Mouse (Mus musculus) liver, embryonic 11.5 days (tissue): ENCODE measurements around the gene Sumo1. TPM values are rescaled to one million over a fixed set of nuclear protein-coding genes. Genes with fewer than 3 reads are reported as not detected.
A peak's percentile ranks its signal among the peaks of the same experiment; 100 is the strongest.

ENCODE experiments used
- ATAC-seq: fragments of 200-750 bp; cut with Nextera tagmentation; replicated peaks from 2 replicates; pipeline ENCODE4 v1.8.0; 2017; ENCODE audit warnings: moderate number of reproducible peaks, mild to moderate bottlenecking, moderate TSS enrichment, moderate library complexity; ENCODE audit not compliant: low FRiP score
- DNase-seq: peaks from one replicate; pipeline ENCODE4 v3.0.0-alpha.2; 2017; ENCODE audit warnings: low spot score
- H3K27ac ChIP-seq: fragments of 300-500 bp; sonication (generic); 2 replicates; pipeline ENCODE4 v1.5.1; 2014; ENCODE audit warnings: mild to moderate bottlenecking, low read depth, low read length, control low read depth
- H3K27me3 ChIP-seq: fragments of 300-500 bp; sonication (generic); replicated peaks from 2 replicates; pipeline ENCODE4 v1.6.1; 2014; ENCODE audit warnings: low read length, mixed read lengths; ENCODE audit not compliant: control insufficient read depth, insufficient read depth
- H3K36me3 ChIP-seq: fragments of 300-500 bp; sonication (generic); 2 replicates; pipeline ENCODE4 v1.6.1; 2014; ENCODE audit warnings: mild to moderate bottlenecking, low read length, moderate library complexity, mixed read lengths; ENCODE audit not compliant: control insufficient read depth, insufficient read depth
- H3K4me1 ChIP-seq: fragments of 300-500 bp; sonication (generic); replicated peaks from 2 replicates; pipeline ENCODE4 v1.6.1; 2014; ENCODE audit warnings: low read length, mixed read lengths; ENCODE audit not compliant: control insufficient read depth, insufficient read depth
- H3K4me2 ChIP-seq: fragments of 300-500 bp; sonication (generic); 2 replicates; pipeline ENCODE4 v1.6.1; 2014; ENCODE audit warnings: mild to moderate bottlenecking, control low read depth, moderate library complexity
- H3K4me3 ChIP-seq: fragments of 300-500 bp; sonication (generic); 2 replicates; pipeline ENCODE4 v1.5.1; 2014; ENCODE audit warnings: low read depth, low read length, control low read depth
- H3K9ac ChIP-seq: fragments of 300-500 bp; sonication (generic); 2 replicates; pipeline ENCODE4 v1.6.1; 2014; ENCODE audit warnings: low read depth, low read length, control low read depth
- H3K9me3 ChIP-seq: fragments of 300-500 bp; sonication (generic); 2 replicates; pipeline ENCODE4 v1.6.1; 2016; ENCODE audit warnings: low read length, inconsistent platforms, mixed read lengths; ENCODE audit not compliant: control insufficient read depth
- WGBS: fragments of 180-500 bp; shearing (Covaris S2); extraction: QIAGEN DNeasy Blood & Tissue Kit; methylation state at CpG from one replicate; pipeline ENCODE4 v1.1.7; 2014; 5-methylcytosine and 5-hydroxymethylcytosine counted together
- polyA plus RNA-seq: library from polyadenylated mRNA; unstranded; fragments of >200 nt; fragmentation: Nextera tagmentation; extraction: Ambion mirVana; gene quantifications from 2 replicates; pipeline ENCODE4 v1.2.1, GENCODE M21; 2014

Sumo1 gene
- 345 and 370 TPM in 2 replicates for polyA plus RNA-seq

DNA sequence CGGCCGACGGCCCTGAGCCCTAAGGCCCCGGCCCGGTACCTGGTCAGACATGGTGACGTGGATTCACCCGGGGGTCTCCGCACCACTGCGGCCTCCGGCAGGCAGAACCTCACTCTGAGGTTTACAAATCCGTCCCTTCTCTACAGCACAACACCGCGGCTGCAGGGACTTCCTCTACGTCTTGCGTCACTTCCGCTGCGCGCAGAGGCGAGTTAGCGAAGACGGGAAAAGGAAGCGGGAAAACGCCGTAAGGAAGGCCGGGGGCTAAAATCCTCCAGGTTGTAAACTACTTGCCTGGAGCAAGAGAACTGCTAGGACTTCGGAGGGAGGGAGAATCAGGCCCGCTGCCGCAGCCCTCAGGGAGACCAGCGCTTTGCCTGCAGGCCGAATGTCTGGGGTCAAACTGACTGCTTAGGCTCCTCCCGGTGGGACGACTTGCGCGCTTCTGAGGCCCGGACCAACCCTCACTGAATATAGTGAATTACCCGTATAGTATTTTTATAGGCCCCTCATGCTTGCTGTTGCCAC is at the start of gene Sumo1:
Gene Sumo1 (minus strand): TSS at position 194 of the 528 bp plus-strand sequence.
- peak; percentile 90 for ATAC-seq
- H3K27me3 ChIP-seq, result no peaks in the 10 kb centered on the region
- peak within 1 kb of the TSS; percentile 85 for H3K4me2 ChIP-seq
- under 1% methylated on average over 36 of the region's 36 CpGs for WGBS
- peak within 1 kb of the TSS; percentile 87 for H3K27ac ChIP-seq
- DNase-seq, result peak; percentile 85
- H3K9ac ChIP-seq, result peak within 1 kb of the TSS; percentile 86
- no peaks in the 10 kb centered on the region for H3K9me3 ChIP-seq
- H3K36me3 ChIP-seq, result no peaks in the 10 kb centered on the region
- peaks cover 10% of the 10 kb centered on the region for H3K4me1 ChIP-seq
- H3K4me3 ChIP-seq, result peak within 1 kb of the TSS; percentile 97

DNA sequence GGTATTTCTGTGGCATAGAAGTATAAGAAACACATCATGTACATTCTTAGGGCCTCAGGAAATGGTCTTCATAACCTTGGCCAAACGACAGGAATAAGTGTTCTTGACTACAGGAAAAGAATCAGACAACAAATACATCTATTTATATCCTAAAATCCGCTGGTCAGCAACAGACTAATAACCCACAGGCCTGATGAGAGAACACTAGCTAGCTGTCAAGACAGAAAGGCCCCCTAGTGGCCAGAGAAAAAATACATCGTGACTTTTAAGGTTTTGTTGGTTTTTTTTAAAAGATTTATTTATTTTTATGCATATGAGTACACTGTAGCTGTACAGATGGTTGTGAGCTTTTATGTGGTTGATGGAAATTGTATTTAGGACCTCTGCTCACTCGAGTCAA is 49.3 kb upstream of the Sumo1 start:
- H3K9me3 ChIP-seq, result no peaks in the 10 kb centered on the region
- H3K4me1 ChIP-seq, result no peaks in the 10 kb centered on the region
- no peaks in the 10 kb centered on the region for H3K27me3 ChIP-seq
- H3K9ac ChIP-seq, result no peak overlapping the region
- ATAC-seq (no peak), DNase-seq (no peak)
- no peak overlapping the region for H3K27ac ChIP-seq
- 47% methylated on average over 4 of the region's 4 CpGs for WGBS
- peaks cover 16% of the 10 kb centered on the region; the same call in 1 of the 2 replicates for H3K36me3 ChIP-seq
- no peak overlapping the region for H3K4me2 ChIP-seq
- H3K4me3 ChIP-seq, result no peak overlapping the region

DNA sequence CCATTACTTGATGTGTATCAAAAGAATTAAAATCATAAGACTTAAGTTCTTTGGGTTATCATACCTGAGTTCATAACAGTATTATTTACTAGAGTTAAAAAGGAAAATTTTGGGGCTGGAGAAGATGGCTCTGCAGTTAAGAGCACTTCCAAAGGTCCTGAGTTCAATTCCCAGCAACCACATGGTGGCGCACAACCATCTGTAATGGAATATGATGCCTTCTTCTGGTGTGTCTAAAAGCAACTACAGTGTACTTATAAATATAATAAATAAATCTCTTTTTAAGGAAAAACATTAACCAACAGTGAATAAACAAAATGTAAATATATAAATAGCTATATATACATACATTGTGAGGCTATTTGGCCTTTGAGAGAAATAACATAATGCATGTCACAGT is 31.1 kb upstream of the Sumo1 start:
- no peak overlapping the region for H3K4me3 ChIP-seq
- ATAC-seq, result no peak
- 93% methylated on average over 1 of the region's 1 CpGs for WGBS
- no peak for DNase-seq
- no peaks in the 10 kb centered on the region for H3K27me3 ChIP-seq
- no peak overlapping the region for H3K9ac ChIP-seq
- no peaks in the 10 kb centered on the region for H3K9me3 ChIP-seq
- no peak overlapping the region for H3K27ac ChIP-seq
- H3K36me3 ChIP-seq, result peaks cover 52% of the 10 kb centered on the region
- no peak overlapping the region for H3K4me2 ChIP-seq
- H3K4me1 ChIP-seq, result no peaks in the 10 kb centered on the region

DNA sequence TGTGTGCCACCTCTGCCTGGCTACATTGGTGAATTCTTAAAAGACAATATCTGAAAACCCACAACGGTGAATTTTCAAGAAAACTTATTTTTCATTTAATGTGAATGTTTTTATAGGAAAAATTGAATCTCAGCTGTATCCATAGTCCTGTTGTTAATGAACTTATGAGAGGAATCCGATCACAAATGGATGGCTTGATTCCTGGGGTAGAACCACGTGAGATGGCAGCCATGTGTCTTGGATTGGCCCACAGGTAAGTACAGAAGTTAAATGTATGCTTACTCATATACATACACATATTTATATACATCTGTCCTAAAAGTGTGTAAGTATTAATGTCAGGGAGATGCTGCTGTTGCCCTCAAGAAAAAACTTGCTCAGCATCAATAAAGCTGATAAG is 27.6 kb upstream of the Sumo1 start:
- Histone ChIP-seq H3K9ac (no peak overlapping the region), H3K4me2 (no peak overlapping the region), H3K4me3 (no peak overlapping the region), H3K9me3 (no peaks in the 10 kb centered on the region), H3K36me3 (peaks cover 50% of the 10 kb centered on the region), H3K4me1 (no peaks in the 10 kb centered on the region), H3K27me3 (no peaks in the 10 kb centered on the region), H3K27ac (no peak overlapping the region)
- DNase-seq (no peak), ATAC-seq (no peak)
- 93% methylated on average over 3 of the region's 3 CpGs for WGBS

DNA sequence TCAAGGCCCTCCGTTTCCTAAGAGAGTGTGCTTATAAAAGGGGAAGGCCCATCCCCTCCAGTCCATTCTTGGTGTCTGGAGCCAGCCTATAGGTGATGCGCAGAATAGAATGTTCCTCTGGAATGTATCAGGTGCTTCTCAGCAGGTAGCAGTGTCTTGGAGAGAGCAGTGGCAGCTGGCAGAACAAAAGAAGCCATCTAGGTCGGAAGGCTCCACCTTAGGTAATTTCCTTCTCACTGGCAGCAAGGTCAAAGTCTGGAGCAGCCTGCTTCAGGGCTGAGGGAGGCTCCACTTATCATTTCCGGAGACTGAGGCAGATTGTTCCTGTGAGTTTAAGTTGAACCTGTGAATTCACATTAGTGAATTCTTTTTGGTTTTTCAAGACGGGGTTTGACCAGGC is 27.1 kb upstream of the Sumo1 start:
- H3K27me3 ChIP-seq, result no peaks in the 10 kb centered on the region
- no peak for ATAC-seq
- no peak overlapping the region for H3K27ac ChIP-seq
- DNase-seq, result no peak
- H3K4me1 ChIP-seq, result no peaks in the 10 kb centered on the region
- H3K9me3 ChIP-seq, result no peaks in the 10 kb centered on the region
- H3K36me3 ChIP-seq, result peaks cover 50% of the 10 kb centered on the region
- H3K4me3 ChIP-seq, result no peak overlapping the region
- no peak overlapping the region for H3K4me2 ChIP-seq
- 83% methylated on average over 5 of the region's 5 CpGs for WGBS
- no peak overlapping the region for H3K9ac ChIP-seq

DNA sequence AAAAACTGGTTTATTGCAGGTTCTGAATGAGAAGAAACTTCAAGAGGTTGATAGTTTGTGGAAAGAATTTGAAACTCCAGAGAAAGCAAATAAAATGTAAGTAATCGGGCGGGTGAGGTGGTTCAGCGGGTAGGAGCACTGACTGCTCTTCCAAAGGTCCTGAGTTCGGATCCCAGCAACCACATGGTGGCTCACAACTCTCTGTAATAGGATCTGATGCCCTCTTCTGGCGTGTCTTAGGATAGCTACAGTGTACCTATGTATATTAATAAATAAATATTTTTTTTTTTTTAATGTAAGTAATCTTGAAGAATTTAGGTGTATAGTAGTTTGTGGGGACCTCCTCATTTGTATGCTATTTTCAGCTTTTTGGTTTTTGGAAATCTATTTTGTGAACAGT is 19.8 kb upstream of the Sumo1 start:
- peaks cover 5% of the 10 kb centered on the region; the same call in 1 of the 2 replicates for H3K4me1 ChIP-seq
- no peak overlapping the region for H3K27ac ChIP-seq
- H3K27me3 ChIP-seq, result no peaks in the 10 kb centered on the region
- no peak overlapping the region for H3K4me2 ChIP-seq
- H3K9me3 ChIP-seq, result no peaks in the 10 kb centered on the region
- DNase-seq (no peak), ATAC-seq (no peak)
- no peak overlapping the region for H3K9ac ChIP-seq
- H3K36me3 ChIP-seq, result peaks cover 23% of the 10 kb centered on the region
- H3K4me3 ChIP-seq, result no peak overlapping the region
- WGBS, result 82% methylated on average over 5 of the region's 5 CpGs

DNA sequence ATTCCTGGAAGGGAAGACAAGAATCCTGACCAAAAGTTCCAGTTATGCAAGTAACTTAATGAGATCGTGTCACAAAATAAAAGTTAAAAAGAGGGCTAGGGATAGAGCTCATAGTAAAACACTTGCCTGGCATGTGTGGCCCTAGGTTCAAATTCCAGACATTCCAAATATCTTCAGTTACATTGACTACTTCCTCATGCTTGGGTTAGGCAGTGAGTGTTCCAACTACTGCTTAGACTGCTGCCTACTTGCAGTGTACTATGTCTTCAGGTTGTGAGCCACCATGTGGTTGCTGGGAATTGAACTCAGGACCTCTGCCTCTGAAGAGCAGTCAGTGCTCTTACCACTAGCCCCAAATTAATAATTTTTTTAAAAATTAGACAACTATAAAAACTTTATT is 16.9 kb upstream of the Sumo1 start:
- Histone ChIP-seq H3K27ac (no peak overlapping the region), H3K4me2 (peak overlapping the region; percentile 86), H3K36me3 (peaks cover 13% of the 10 kb centered on the region; the same call in 1 of the 2 replicates), H3K27me3 (no peaks in the 10 kb centered on the region), H3K4me1 (peaks cover 5% of the 10 kb centered on the region; the same call in 1 of the 2 replicates), H3K9ac (no peak overlapping the region), H3K9me3 (no peaks in the 10 kb centered on the region), H3K4me3 (peak overlapping the region; percentile 33; the same call in 1 of the 2 replicates)
- WGBS, result 68% methylated on average over 1 of the region's 1 CpGs
- DNase-seq, result no peak
- ATAC-seq, result no peak

DNA sequence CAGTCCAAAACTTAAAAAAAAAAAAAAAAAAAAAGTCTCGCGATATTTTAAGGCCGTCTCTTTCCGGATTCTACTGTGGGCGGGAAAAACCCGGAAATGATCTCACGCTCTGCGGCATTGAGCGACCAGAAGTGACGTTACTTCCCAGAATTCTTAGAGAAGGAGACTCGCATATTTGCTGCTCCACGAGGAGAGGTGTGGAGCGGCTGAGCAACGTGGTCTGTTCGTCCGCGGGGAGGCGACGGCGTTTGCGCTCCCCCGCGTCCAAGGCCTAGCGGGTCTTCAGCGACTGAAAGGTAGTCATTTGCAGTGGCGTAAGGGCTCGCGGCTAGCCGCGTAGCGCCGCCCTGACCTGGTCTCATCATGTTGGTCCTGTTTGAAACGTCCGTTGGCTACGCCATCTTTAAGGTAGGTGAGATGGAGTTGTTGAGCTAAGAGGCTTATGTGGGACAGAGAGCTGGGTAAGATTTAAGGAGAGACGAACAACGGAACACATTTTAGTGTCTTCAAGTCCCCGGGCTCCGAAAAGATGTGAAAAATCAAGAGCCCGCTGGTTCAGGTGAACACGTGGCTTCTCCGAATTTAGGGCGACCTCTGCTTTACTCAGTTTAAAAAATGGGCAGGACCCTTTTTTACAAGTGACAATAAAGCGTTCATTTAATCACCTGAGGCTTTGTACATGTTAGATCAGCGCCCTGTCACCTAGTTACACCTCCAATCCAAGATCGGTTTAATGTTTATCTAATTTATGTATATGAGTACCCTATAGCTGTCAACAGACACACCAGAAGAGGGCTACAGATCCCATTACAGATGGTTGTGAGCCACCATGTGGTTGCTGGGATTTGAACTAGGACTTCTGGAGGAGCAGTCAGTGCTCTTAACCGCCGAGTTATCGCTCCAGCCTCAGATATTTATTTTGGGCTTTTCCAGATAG is 14.5 kb upstream of the Sumo1 start, which contains the start of gene Nop58:
Gene Nop58 (plus strand): TSS at position 153 of the 937 bp plus-strand sequence.
- Histone ChIP-seq H3K27me3 (no peaks in the 10 kb centered on the region), H3K27ac (peak within 1 kb of the TSS; percentile 73), H3K4me1 (peaks cover 5% of the 10 kb centered on the region; the same call in 1 of the 2 replicates), H3K4me3 (peak within 1 kb of the TSS; percentile 80), H3K9ac (peak within 1 kb of the TSS; percentile 89), H3K4me2 (peak within 1 kb of the TSS; percentile 86), H3K36me3 (peaks cover 2% of the 10 kb centered on the region; the same call in 1 of the 2 replicates), H3K9me3 (no peaks in the 10 kb centered on the region)
- DNase-seq (peak; percentile 85), ATAC-seq (peak; percentile 96)
- WGBS, result under 1% methylated on average over 49 of the region's 49 CpGs
